Mouse (Mus musculus): Measurements from ENCODE around the gene Clip4.
A peak's percentile ranks its signal among the peaks of the same experiment; 100 is the strongest.

Gene Clip4

GRCm38 (mm10) chr17:71791622-71792021 is 23.3 kb downstream of the Clip4 start:
- DNase-seq (ENCODE audit: low spot score in 2 of 2), result no peak

GRCm38 (mm10) chr17:71795521-71796205 is 27.4 kb downstream of the Clip4 start:
- no peak for DNase-seq (ENCODE audit: low spot score in 2 of 2)

GRCm38 (mm10) chr17:71803456-71803855 is 35.2 kb downstream of the Clip4 start:
- no peak for DNase-seq (ENCODE audit: low spot score in 2 of 2)

- DNase-seq (ENCODE audit: low spot score in 2 of 2), result no peak
Measured at GRCm38 (mm10) chr17:71803876-71804275, 35.6 kb downstream of the Clip4 start.

GRCm38 (mm10) chr17:71811070-71811469 is 42.8 kb downstream of the Clip4 start:
- DNase-seq (ENCODE audit: low spot score in 2 of 2), result no peak

GRCm38 (mm10) chr17:71816136-71816864 is 48.0 kb downstream of the Clip4 start:
- DNase-seq (ENCODE audit: low spot score in 2 of 2), result no peak

- DNase-seq (ENCODE audit: low spot score in 2 of 2), result no peak
Measured at GRCm38 (mm10) chr17:71823622-71824306, 55.5 kb downstream of the Clip4 start.

GRCm38 (mm10) chr17:71826603-71827002 is 58.3 kb downstream of the Clip4 start:
- peak; percentile 14 to 52 for DNase-seq (ENCODE audit: low spot score in 2 of 2)

- peak in 1 of 2 experiments; percentile 6 for DNase-seq (ENCODE audit: low spot score in 2 of 2)
Measured at GRCm38 (mm10) chr17:71827627-71828026, 59.4 kb downstream of the Clip4 start.

GRCm38 (mm10) chr17:71828647-71829414 is 60.6 kb downstream of the Clip4 start:
- no peak for DNase-seq (ENCODE audit: low spot score in 2 of 2)

GRCm38 (mm10) chr17:71831960-71832359 is 63.7 kb downstream of the Clip4 start:
- no peak for DNase-seq (ENCODE audit: low spot score in 2 of 2)

GRCm38 (mm10) chr17:71862184-71862583 is 93.9 kb downstream of the Clip4 start:
- DNase-seq (ENCODE audit: low spot score in 2 of 2), result no peak

GRCm38 (mm10) chr17:71862895-71863294 is 94.6 kb downstream of the Clip4 start:
- DNase-seq (ENCODE audit: low spot score in 2 of 2), result no peak

- DNase-seq (ENCODE audit: low spot score in 2 of 2), result no peak
Measured at GRCm38 (mm10) chr17:71864039-71864438, 95.8 kb downstream of the Clip4 start.

GRCm38 (mm10) chr17:71865437-71865836 is 97.2 kb downstream of the Clip4 start:
- DNase-seq (ENCODE audit: low spot score in 2 of 2), result no peak

GRCm38 (mm10) chr17:71867892-71868291 is 99.6 kb downstream of the Clip4 start:
- no peak for DNase-seq (ENCODE audit: low spot score in 2 of 2)

- no peak for DNase-seq (ENCODE audit: low spot score in 2 of 2)
Measured at GRCm38 (mm10) chr17:71868828-71869227, 100.6 kb downstream of the Clip4 start.

GRCm38 (mm10) chr17:71869372-71870231 is 101.3 kb downstream of the Clip4 start:
- peak; percentile 2 to 4 for DNase-seq (ENCODE audit: low spot score in 2 of 2)

- no peak for DNase-seq (ENCODE audit: low spot score in 2 of 2)
Measured at GRCm38 (mm10) chr17:71870232-71870621, 102.0 kb downstream of the Clip4 start.

GRCm38 (mm10) chr17:71870641-71871040 is 102.4 kb downstream of the Clip4 start:
- DNase-seq (ENCODE audit: low spot score in 2 of 2), result no peak

- no peak for DNase-seq (ENCODE audit: low spot score in 2 of 2)
Measured at GRCm38 (mm10) chr17:71871981-71872380, 103.7 kb downstream of the Clip4 start.
